Mouse (Mus musculus) hindbrain, embryonic 11.5 days (tissue): Measurements from ENCODE around the gene Il12rb1. TPM values are rescaled to one million over a fixed set of nuclear protein-coding genes. Genes with fewer than 3 reads are reported as not detected.

Source experiments
- ATAC-seq: fragments of 200-750 bp; cut with Nextera tagmentation; 2 replicates; pipeline ENCODE4 v1.8.0; 2017; ENCODE audit warnings: mild to moderate bottlenecking, moderate TSS enrichment, moderate library complexity; ENCODE audit not compliant: low FRiP score
- DNase-seq: peaks from one replicate; pipeline ENCODE4 v3.0.0-alpha.2; 2015; ENCODE audit warnings: low spot score
- H3K27ac ChIP-seq: fragments of 300-500 bp; sonication (generic); 2 replicates; pipeline ENCODE4 v1.5.1; 2014; ENCODE audit warnings: mild to moderate bottlenecking, low read depth, low read length
- H3K27me3 ChIP-seq: fragments of 300-500 bp; sonication (generic); 2 replicates; pipeline ENCODE4 v1.6.1; 2014; ENCODE audit warnings: mild to moderate bottlenecking, low read length, moderate library complexity, mixed read lengths; ENCODE audit not compliant: control insufficient read depth, insufficient read depth
- H3K36me3 ChIP-seq: fragments of 300-500 bp; sonication (generic); 2 replicates; pipeline ENCODE4 v1.6.1; 2014; ENCODE audit warnings: mild to moderate bottlenecking, low read length, moderate library complexity, mixed read lengths; ENCODE audit not compliant: control insufficient read depth, insufficient read depth
- H3K4me1 ChIP-seq: fragments of 300-500 bp; sonication (generic); replicated peaks from 2 replicates; pipeline ENCODE4 v1.6.1; 2014; ENCODE audit warnings: low read length, mixed read lengths; ENCODE audit not compliant: control insufficient read depth, insufficient read depth
- H3K4me2 ChIP-seq: fragments of 300-500 bp; sonication (generic); replicated peaks from 2 replicates; pipeline ENCODE4 v1.6.1; 2014; ENCODE audit warnings: mild to moderate bottlenecking, low read depth, low read length
- H3K4me3 ChIP-seq: fragments of 300-500 bp; sonication (generic); 2 replicates; pipeline ENCODE4 v1.5.1; 2014; ENCODE audit warnings: low read depth, low read length
- H3K9ac ChIP-seq: fragments of 300-500 bp; sonication (generic); 2 replicates; pipeline ENCODE4 v1.6.1; 2014; ENCODE audit warnings: low read depth, low read length
- H3K9me3 ChIP-seq: fragments of 300-500 bp; sonication (generic); 2 replicates; pipeline ENCODE4 v1.6.1; 2016; ENCODE audit warnings: low read length; ENCODE audit not compliant: control insufficient read depth
- WGBS: fragments of 180-500 bp; shearing (Covaris S2); extraction: QIAGEN DNeasy Blood & Tissue Kit; methylation state at CpG from one replicate; pipeline ENCODE4 v1.1.7; 2014; 5-methylcytosine and 5-hydroxymethylcytosine counted together
- polyA plus RNA-seq: library from polyadenylated mRNA; unstranded; fragments of >200 nt; fragmentation: Nextera tagmentation; extraction: Ambion mirVana; gene quantifications from 2 replicates; pipeline ENCODE4 v1.2.1, GENCODE M21; 2014

Gene Il12rb1
- polyA plus RNA-seq, 1 experiment from 2014 or later: 0.08 TPM

- Histone ChIP-seq H3K4me1 (peaks cover 8% of the 10 kb centered on the region), H3K27ac (no peak overlapping the region), H3K4me3 (no peak overlapping the region), H3K27me3 (no peaks in the 10 kb centered on the region), H3K9me3 (no peaks in the 10 kb centered on the region), H3K4me2 (no peak overlapping the region; the same call in 1 of the 2 replicates), H3K36me3 (0 out of 2 replicates have a peak, but pooled peaks cover under 1% of the 10 kb centered on the region), H3K9ac (no peak overlapping the region)
- 85% methylated on average over 9 of the region's 9 CpGs for WGBS
- ATAC-seq (no peak), DNase-seq (no peak)
Observed at GRCm38 (mm10) chr8:70765329-70765728, 42.9 kb upstream of the Il12rb1 start.

GRCm38 (mm10) chr8:70765838-70766570, 42.2 kb upstream of the Il12rb1 start:
- 2% methylated on average over 34 of the region's 34 CpGs for WGBS
- peak; percentile 44 for DNase-seq

GRCm38 (mm10) chr8:70766571-70767440, 41.4 kb upstream of the Il12rb1 start:
- H3K36me3 ChIP-seq: peaks cover 7% of the 10 kb centered on the region; the same call in 1 of the 2 replicates
- H3K4me2 ChIP-seq: peak overlapping the region; percentile 42
- ATAC-seq (peak; percentile 20; the same call in 1 of the 2 replicates), DNase-seq (peak; percentile 53)
- no peak overlapping the region for H3K27ac ChIP-seq
- peak overlapping the region; percentile 31; the same call in 1 of the 2 replicates for H3K9ac ChIP-seq
- H3K27me3 ChIP-seq: no peaks in the 10 kb centered on the region
- H3K4me1 ChIP-seq: peaks cover 8% of the 10 kb centered on the region
- peak overlapping the region; percentile 17; the same call in 1 of the 2 replicates for H3K4me3 ChIP-seq
- 9% methylated on average over 21 of the region's 21 CpGs for WGBS
- no peaks in the 10 kb centered on the region for H3K9me3 ChIP-seq

More at GRCm38 (mm10) chr8:70765838-70766570, 42.2 kb upstream of the Il12rb1 start:
- no peak for ATAC-seq
- 0 out of 2 replicates have a peak, but pooled peaks cover 3% of the 10 kb centered on the region for H3K36me3 ChIP-seq
- peaks cover 8% of the 10 kb centered on the region for H3K4me1 ChIP-seq
- no peaks in the 10 kb centered on the region for H3K9me3 ChIP-seq
- H3K27ac ChIP-seq: no peak overlapping the region
- H3K27me3 ChIP-seq: no peaks in the 10 kb centered on the region
- H3K9ac ChIP-seq: peak overlapping the region; percentile 47
- peak overlapping the region; percentile 17 for H3K4me3 ChIP-seq
- H3K4me2 ChIP-seq: peak overlapping the region; percentile 42

GRCm38 (mm10) chr8:70767503-70767902, 40.7 kb upstream of the Il12rb1 start:
- no peak overlapping the region for H3K27ac ChIP-seq
- no peaks in the 10 kb centered on the region for H3K9me3 ChIP-seq
- no peak for DNase-seq
- 79% methylated on average over 6 of the region's 6 CpGs for WGBS
- H3K36me3 ChIP-seq: peaks cover 7% of the 10 kb centered on the region; the same call in 1 of the 2 replicates
- no peaks in the 10 kb centered on the region for H3K27me3 ChIP-seq
- H3K4me1 ChIP-seq: peaks cover 8% of the 10 kb centered on the region
- H3K4me2 ChIP-seq: no peak overlapping the region
- no peak for ATAC-seq
- no peak overlapping the region for H3K4me3 ChIP-seq
- H3K9ac ChIP-seq: no peak overlapping the region

- peaks cover 7% of the 10 kb centered on the region; the same call in 1 of the 2 replicates for H3K36me3 ChIP-seq
- no peaks in the 10 kb centered on the region for H3K9me3 ChIP-seq
- 95% methylated on average over 32 of the region's 32 CpGs for WGBS
- DNase-seq (no peak), ATAC-seq (no peak)
- no peaks in the 10 kb centered on the region for H3K27me3 ChIP-seq
- H3K4me1 ChIP-seq: peaks cover 8% of the 10 kb centered on the region
- no peak overlapping the region for H3K4me2 ChIP-seq
- no peak overlapping the region for H3K4me3 ChIP-seq
- no peak overlapping the region for H3K27ac ChIP-seq
- no peak overlapping the region for H3K9ac ChIP-seq
Observed at GRCm38 (mm10) chr8:70768231-70768776, 39.9 kb upstream of the Il12rb1 start.

GRCm38 (mm10) chr8:70768956-70769355, 39.3 kb upstream of the Il12rb1 start:
- no peak overlapping the region for H3K9ac ChIP-seq
- peak; percentile 26 for ATAC-seq
- DNase-seq: no peak
- peaks cover 8% of the 10 kb centered on the region for H3K4me1 ChIP-seq
- H3K36me3 ChIP-seq: peaks cover 7% of the 10 kb centered on the region; the same call in 1 of the 2 replicates
- no peak overlapping the region for H3K27ac ChIP-seq
- H3K4me3 ChIP-seq: no peak overlapping the region
- WGBS: 86% methylated on average over 16 of the region's 16 CpGs
- no peak overlapping the region for H3K4me2 ChIP-seq
- H3K27me3 ChIP-seq: no peaks in the 10 kb centered on the region
- H3K9me3 ChIP-seq: no peaks in the 10 kb centered on the region

GRCm38 (mm10) chr8:70769359-70769758, 38.9 kb upstream of the Il12rb1 start:
- H3K9me3 ChIP-seq: no peaks in the 10 kb centered on the region
- no peaks in the 10 kb centered on the region for H3K27me3 ChIP-seq
- peak; percentile 98 for DNase-seq
- H3K4me2 ChIP-seq: no peak overlapping the region
- H3K27ac ChIP-seq: no peak overlapping the region
- no peak overlapping the region for H3K4me3 ChIP-seq
- peaks cover 7% of the 10 kb centered on the region; the same call in 1 of the 2 replicates for H3K36me3 ChIP-seq
- WGBS: 6% methylated on average over 26 of the region's 26 CpGs
- H3K9ac ChIP-seq: no peak overlapping the region
- peaks cover 8% of the 10 kb centered on the region for H3K4me1 ChIP-seq
- peak; percentile 66 for ATAC-seq

- Histone ChIP-seq H3K9me3 (no peaks in the 10 kb centered on the region), H3K4me1 (peaks cover 9% of the 10 kb centered on the region), H3K27ac (no peak overlapping the region), H3K9ac (no peak overlapping the region; the same call in 1 of the 2 replicates), H3K27me3 (no peaks in the 10 kb centered on the region), H3K36me3 (peaks cover 7% of the 10 kb centered on the region; the same call in 1 of the 2 replicates), H3K4me3 (no peak overlapping the region), H3K4me2 (no peak overlapping the region)
- ATAC-seq (no peak), DNase-seq (no peak)
- WGBS: 67% methylated on average over 12 of the region's 12 CpGs
Observed at GRCm38 (mm10) chr8:70769858-70770257, 38.4 kb upstream of the Il12rb1 start.
